Mouse (Mus musculus): ENCODE measurements at regions not wholly inside any gene's neighbourhood (a gene's known extent, or its start where the extent isn't known, plus 50 kb on each side); places are given as distances from the start of the nearest gene placed in this dataset.

DNA sequence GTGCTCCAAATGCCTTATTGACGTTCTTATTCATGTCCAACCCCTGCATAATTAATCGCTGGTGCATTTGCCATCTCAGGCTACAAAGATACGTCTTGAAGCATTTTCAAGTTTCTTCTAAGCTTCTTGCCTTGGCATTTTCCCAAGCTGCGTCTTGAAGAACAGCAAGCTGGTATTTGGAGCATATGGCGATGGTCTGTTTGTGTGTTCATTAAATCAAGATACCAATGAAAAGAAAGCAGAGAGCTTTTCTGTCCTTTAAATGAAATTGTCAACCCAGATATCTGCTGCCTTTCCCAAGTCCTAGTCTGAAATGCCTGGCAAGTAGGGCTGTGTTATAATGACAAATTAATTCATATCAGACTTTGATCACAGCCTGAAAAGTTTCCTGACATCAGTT lies 502.4 kb downstream of the Tmem38b start:
- TF ChIP-seq CTCF (conservative IDR thresholded peaks at IDR 0.05; ENCODE audit: low read length) = no peak
- no peak for TF ChIP-seq NANOG (IDR thresholded peaks at IDR 0.05; ENCODE audit: borderline replicate concordance, low read length)
